Mouse (Mus musculus): ENCODE measurements around the gene Uck1. TPM values are rescaled to one million over a fixed set of nuclear protein-coding genes. Genes with fewer than 3 reads are reported as not detected.

Gene Uck1
- total RNA-seq, 1 experiment from 2014 or later = 27.0 TPM

- ATAC-seq (replicated peaks; ENCODE audit: low read depth, poor library complexity, severe bottlenecking) = no peak
These were observed 15.9 kb upstream of the Uck1 start for GRCm38 (mm10) chr2:32275823-32276222.

- ATAC-seq (replicated peaks; ENCODE audit: low read depth, poor library complexity, severe bottlenecking) = peak; percentile 26; the same call in 1 of the 2 replicates
These were observed 676 bp upstream of the Uck1 start for GRCm38 (mm10) chr2:32260635-32261034.

GRCm38 (mm10) chr2:32258887-32259533 is 949 bp downstream of the Uck1 start:
- ATAC-seq (replicated peaks; ENCODE audit: low read depth, poor library complexity, severe bottlenecking) = no peak

GRCm38 (mm10) chr2:32256273-32256672 is 3.7 kb downstream of the Uck1 start:
- no peak for ATAC-seq (replicated peaks; ENCODE audit: low read depth, poor library complexity, severe bottlenecking)

- ATAC-seq (replicated peaks; ENCODE audit: low read depth, poor library complexity, severe bottlenecking) = no peak
These were observed 5.4 kb downstream of the Uck1 start for GRCm38 (mm10) chr2:32254563-32254962.

- ATAC-seq (replicated peaks; ENCODE audit: low read depth, poor library complexity, severe bottlenecking) = no peak
These were observed 6.6 kb downstream of the Uck1 start for GRCm38 (mm10) chr2:32253352-32253751.

- ATAC-seq (replicated peaks; ENCODE audit: low read depth, poor library complexity, severe bottlenecking) = no peak
These were observed 7.3 kb downstream of the Uck1 start for GRCm38 (mm10) chr2:32252658-32253057.

GRCm38 (mm10) chr2:32251791-32252527 is 8.0 kb downstream of the Uck1 start:
- ATAC-seq (replicated peaks; ENCODE audit: low read depth, poor library complexity, severe bottlenecking) = no peak

- no peak for ATAC-seq (replicated peaks; ENCODE audit: low read depth, poor library complexity, severe bottlenecking)
These were observed 11.3 kb downstream of the Uck1 start for GRCm38 (mm10) chr2:32248377-32249361.

GRCm38 (mm10) chr2:32246741-32247140 is 13.2 kb downstream of the Uck1 start:
- ATAC-seq (replicated peaks; ENCODE audit: low read depth, poor library complexity, severe bottlenecking) = no peak

- ATAC-seq (replicated peaks; ENCODE audit: low read depth, poor library complexity, severe bottlenecking) = no peak
These were observed 17.0 kb downstream of the Uck1 start for GRCm38 (mm10) chr2:32242986-32243385.

GRCm38 (mm10) chr2:32240591-32240990 is 19.4 kb downstream of the Uck1 start:
- ATAC-seq (replicated peaks; ENCODE audit: low read depth, poor library complexity, severe bottlenecking) = no peak

- ATAC-seq (replicated peaks; ENCODE audit: low read depth, poor library complexity, severe bottlenecking) = no peak
These were observed 21.1 kb downstream of the Uck1 start for GRCm38 (mm10) chr2:32238708-32239435.

GRCm38 (mm10) chr2:32237571-32237970 is 22.4 kb downstream of the Uck1 start:
- no peak for ATAC-seq (replicated peaks; ENCODE audit: low read depth, poor library complexity, severe bottlenecking)

- ATAC-seq (replicated peaks; ENCODE audit: low read depth, poor library complexity, severe bottlenecking) = peak; percentile 54
These were observed 23.0 kb downstream of the Uck1 start for GRCm38 (mm10) chr2:32236760-32237487.

GRCm38 (mm10) chr2:32235886-32236759 is 23.8 kb downstream of the Uck1 start, which contains the start of gene Pomt1:
TSS of gene Pomt1 (plus strand) at chr2:32236590.
- ATAC-seq (replicated peaks; ENCODE audit: low read depth, poor library complexity, severe bottlenecking) = peak; percentile 95

GRCm38 (mm10) chr2:32235433-32235832 is 24.5 kb downstream of the Uck1 start:
- no peak for ATAC-seq (replicated peaks; ENCODE audit: low read depth, poor library complexity, severe bottlenecking)

GRCm38 (mm10) chr2:32222057-32222456 is 37.9 kb downstream of the Uck1 start:
- no peak for ATAC-seq (replicated peaks; ENCODE audit: low read depth, poor library complexity, severe bottlenecking)
